Mouse (Mus musculus) hindbrain, postnatal 0 days (tissue): ENCODE results near the gene Nfia. TPM values are rescaled to one million over a fixed set of nuclear protein-coding genes. Genes with fewer than 3 reads are reported as not detected.

Experiments
- ATAC-seq: fragments of 200-750 bp; cut with Nextera tagmentation; 2 replicates; pipeline ENCODE4 v1.8.0; 2017; ENCODE audit warnings: mild to moderate bottlenecking, moderate TSS enrichment, moderate library complexity
- DNase-seq: peaks from one replicate; pipeline ENCODE4 v3.0.0-alpha.2; 2015; ENCODE audit warnings: low spot score
- H3K27ac ChIP-seq: fragments of 300-500 bp; sonication (generic); 2 replicates; pipeline ENCODE4 v1.5.1; 2014; ENCODE audit warnings: mild to moderate bottlenecking
- H3K27me3 ChIP-seq: fragments of 300-500 bp; sonication (generic); 2 replicates; pipeline ENCODE4 v1.6.1; 2014; ENCODE audit warnings: low read length, mixed read lengths; ENCODE audit not compliant: insufficient read depth
- H3K36me3 ChIP-seq: fragments of 300-500 bp; sonication (generic); 2 replicates; pipeline ENCODE4 v1.6.1; 2014; ENCODE audit warnings: low read length, mixed read lengths; ENCODE audit not compliant: insufficient read depth
- H3K4me1 ChIP-seq: fragments of 300-500 bp; sonication (generic); 2 replicates; pipeline ENCODE4 v1.6.1; 2014; ENCODE audit warnings: antibody characterized with exemption, low read length, mixed read lengths; ENCODE audit not compliant: insufficient read depth
- H3K4me2 ChIP-seq: fragments of 300-500 bp; sonication (generic); 2 replicates; pipeline ENCODE4 v1.6.1; 2014; ENCODE audit warnings: low read depth, mild to moderate bottlenecking, low read length, moderate library complexity, mixed read lengths
- H3K4me3 ChIP-seq: fragments of 300-500 bp; sonication (generic); 2 replicates; pipeline ENCODE4 v1.5.1; 2014; ENCODE audit warnings: low read length
- H3K9ac ChIP-seq: fragments of 300-500 bp; sonication (generic); replicated peaks from 2 replicates; pipeline ENCODE4 v1.6.1; 2014; ENCODE audit warnings: mild to moderate bottlenecking, low read length, moderate library complexity, mixed read lengths
- H3K9me3 ChIP-seq: fragments of 300-500 bp; sonication (generic); 2 replicates; pipeline ENCODE4 v1.6.1; 2016; ENCODE audit warnings: low read length, mixed read lengths
- CTCF ChIP-seq: IDR thresholded peaks from 2 replicates; pipeline ENCODE4 v1.5.1; 2016; ENCODE audit warnings: antibody characterized with exemption, control low read depth, low read depth
- WGBS: fragments of 180-500 bp; shearing (Covaris S2); extraction: QIAGEN DNeasy Blood & Tissue Kit; methylation state at CpG from one replicate; pipeline ENCODE4 v1.1.7; 2014; 5-methylcytosine and 5-hydroxymethylcytosine counted together
- polyA plus RNA-seq: library from polyadenylated mRNA; unstranded; fragments of >200 nt; fragmentation: Nextera tagmentation; extraction: Ambion mirVana; gene quantifications from 2 replicates; pipeline ENCODE4 v1.2.1, GENCODE M21; 2015
- total RNA-seq: library from RNA; depleted of rRNA; stranded (reverse); fragments of >200 nt; gene quantifications from 2 replicates; pipeline ENCODE4 v1.2.3, GENCODE M21; 2014

Nfia gene
- total and polyA plus RNA-seq, 2 experiments from 2014 or later: 71.0 to 97.2 TPM

DNA sequence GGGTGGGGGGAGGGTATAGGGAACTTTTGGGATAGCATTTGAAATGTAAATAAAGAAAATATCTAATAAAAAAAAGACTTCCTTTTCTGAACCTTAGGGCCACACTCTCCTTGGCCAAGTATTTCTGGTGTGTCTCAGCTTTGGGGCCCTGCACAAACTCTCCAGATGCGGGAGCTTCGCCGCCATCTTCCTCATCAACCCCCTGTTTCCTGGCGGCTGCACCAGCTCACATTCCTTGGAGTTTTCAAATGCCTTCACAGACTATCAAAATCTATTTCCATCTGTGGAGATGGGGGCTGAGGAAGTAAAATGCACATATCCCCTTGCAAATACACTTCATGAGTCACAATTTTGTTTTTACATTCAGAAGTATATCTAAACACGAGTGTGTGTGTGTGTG lies 75.1 kb downstream of the Nfia start:
- no peaks in the 10 kb centered on the region for H3K27me3 ChIP-seq
- DNase-seq: no peak

DNA sequence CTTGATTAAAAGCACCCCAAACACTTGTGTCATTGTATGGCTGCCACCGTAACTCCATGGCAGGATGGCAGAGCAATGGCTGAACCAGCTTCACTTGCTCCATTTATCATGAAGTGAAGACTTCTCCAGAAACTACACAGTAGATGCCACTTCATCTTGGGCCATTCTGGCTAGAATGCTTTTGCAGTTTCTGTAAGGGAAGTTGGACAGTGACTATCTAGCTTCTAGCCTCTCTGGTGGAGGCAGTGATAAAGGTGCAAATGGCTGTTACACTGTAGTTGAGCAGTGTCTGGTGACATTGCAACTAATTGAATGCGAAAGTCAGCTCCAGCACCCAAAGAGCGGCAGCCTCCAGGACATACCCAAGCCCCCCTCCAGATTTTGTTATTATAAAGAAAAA lies 78.5 kb downstream of the Nfia start:
- ATAC-seq (no peak), DNase-seq (no peak)
- Histone ChIP-seq H3K4me2 (no peak overlapping the region), H3K27ac (no peak overlapping the region), H3K9me3 (no peaks in the 10 kb centered on the region), H3K27me3 (no peaks in the 10 kb centered on the region), H3K9ac (no peak overlapping the region), H3K4me1 (no peaks in the 10 kb centered on the region), H3K4me3 (no peak overlapping the region), H3K36me3 (no peaks in the 10 kb centered on the region)
- WGBS: 89% methylated on average over 3 of the region's 3 CpGs
- TF ChIP-seq CTCF: no peak

More for the DNA sequence above, 75.1 kb downstream of the Nfia start:
- H3K27ac ChIP-seq: no peak overlapping the region
- no peaks in the 10 kb centered on the region for H3K9me3 ChIP-seq
- no peak for ATAC-seq
- no peak overlapping the region for H3K9ac ChIP-seq
- TF ChIP-seq CTCF: no peak
- H3K4me1 ChIP-seq: peaks cover 6% of the 10 kb centered on the region
- H3K4me2 ChIP-seq: no peak overlapping the region
- H3K4me3 ChIP-seq: no peak overlapping the region
- H3K36me3 ChIP-seq: no peaks in the 10 kb centered on the region
- WGBS: 93% methylated on average over 5 of the region's 5 CpGs

DNA sequence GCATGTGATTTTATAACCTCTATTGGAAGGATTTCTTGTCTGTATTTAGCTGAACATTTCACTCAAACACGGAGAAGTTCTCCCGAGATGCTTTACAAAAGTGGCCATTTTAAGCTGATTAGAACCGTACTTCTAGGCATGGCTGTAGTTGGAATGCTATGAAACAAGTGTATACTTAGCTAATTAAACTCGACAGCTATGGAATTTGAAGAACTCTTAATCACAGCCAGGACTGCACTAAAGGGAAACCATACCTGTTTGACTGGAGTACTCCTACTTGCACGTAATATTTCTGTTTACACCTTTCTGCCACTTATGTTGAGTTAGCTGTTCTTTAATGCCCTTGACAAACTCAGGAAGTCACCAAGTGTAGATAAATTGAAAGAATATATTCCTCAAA lies 79.2 kb downstream of the Nfia start:
- 82% methylated on average over 5 of the region's 5 CpGs for WGBS
- no peaks in the 10 kb centered on the region for H3K9me3 ChIP-seq
- no peaks in the 10 kb centered on the region for H3K27me3 ChIP-seq
- no peak overlapping the region for H3K27ac ChIP-seq
- H3K4me1 ChIP-seq: no peaks in the 10 kb centered on the region
- ATAC-seq (no peak), DNase-seq (no peak)
- no peaks in the 10 kb centered on the region for H3K36me3 ChIP-seq
- no peak overlapping the region for H3K4me2 ChIP-seq
- H3K4me3 ChIP-seq: no peak overlapping the region
- no peak overlapping the region for H3K9ac ChIP-seq
- TF ChIP-seq CTCF: no peak

DNA sequence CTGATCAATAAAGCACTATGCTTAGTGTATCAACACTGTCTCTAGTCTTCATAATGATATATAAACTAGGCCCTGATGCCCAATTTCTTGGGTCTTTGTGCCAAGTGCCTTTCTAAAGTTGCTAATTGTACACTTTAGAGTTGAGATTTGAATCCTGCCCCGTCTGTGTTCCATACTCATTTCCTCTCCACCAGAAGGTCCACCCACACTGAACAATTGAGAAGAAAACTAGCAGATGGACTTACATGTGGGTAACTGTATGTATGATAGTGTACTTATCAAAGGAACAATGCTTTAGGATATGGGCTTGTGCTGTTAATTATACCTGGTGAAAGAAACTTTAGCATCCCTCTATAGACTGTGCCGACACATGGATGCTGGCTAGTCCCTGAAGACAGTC lies 80.1 kb downstream of the Nfia start:
- DNase-seq: no peak
- WGBS: 90% methylated on average over 2 of the region's 2 CpGs
- H3K4me2 ChIP-seq: no peak overlapping the region
- no peak overlapping the region for H3K9ac ChIP-seq
- H3K4me1 ChIP-seq: no peaks in the 10 kb centered on the region
- ATAC-seq: no peak
- H3K27me3 ChIP-seq: no peaks in the 10 kb centered on the region
- H3K27ac ChIP-seq: no peak overlapping the region
- no peak for TF ChIP-seq CTCF
- no peaks in the 10 kb centered on the region for H3K9me3 ChIP-seq
- no peak overlapping the region for H3K4me3 ChIP-seq
- no peaks in the 10 kb centered on the region for H3K36me3 ChIP-seq

DNA sequence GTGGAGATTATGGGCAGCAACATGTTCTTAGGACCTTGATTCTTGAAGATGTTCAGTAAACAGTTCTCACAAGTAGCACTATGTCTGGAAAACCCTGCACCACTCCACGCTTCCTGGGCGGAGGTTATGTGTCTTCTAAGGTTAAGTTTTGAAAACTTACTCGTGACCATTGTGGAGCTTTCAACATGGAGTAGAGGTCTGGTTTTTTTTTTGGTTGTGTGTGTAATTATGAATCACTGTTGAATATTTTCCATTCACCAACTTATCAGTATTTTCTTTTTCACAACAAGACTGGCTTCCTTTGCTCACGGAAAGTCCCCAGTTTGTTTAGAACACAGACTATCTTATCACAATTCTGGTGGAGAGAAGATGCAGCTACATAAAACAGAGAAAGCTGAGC lies 82.2 kb downstream of the Nfia start:
- WGBS: 92% methylated on average over 4 of the region's 4 CpGs
- no peak for ATAC-seq
- H3K9ac ChIP-seq: no peak overlapping the region

DNA sequence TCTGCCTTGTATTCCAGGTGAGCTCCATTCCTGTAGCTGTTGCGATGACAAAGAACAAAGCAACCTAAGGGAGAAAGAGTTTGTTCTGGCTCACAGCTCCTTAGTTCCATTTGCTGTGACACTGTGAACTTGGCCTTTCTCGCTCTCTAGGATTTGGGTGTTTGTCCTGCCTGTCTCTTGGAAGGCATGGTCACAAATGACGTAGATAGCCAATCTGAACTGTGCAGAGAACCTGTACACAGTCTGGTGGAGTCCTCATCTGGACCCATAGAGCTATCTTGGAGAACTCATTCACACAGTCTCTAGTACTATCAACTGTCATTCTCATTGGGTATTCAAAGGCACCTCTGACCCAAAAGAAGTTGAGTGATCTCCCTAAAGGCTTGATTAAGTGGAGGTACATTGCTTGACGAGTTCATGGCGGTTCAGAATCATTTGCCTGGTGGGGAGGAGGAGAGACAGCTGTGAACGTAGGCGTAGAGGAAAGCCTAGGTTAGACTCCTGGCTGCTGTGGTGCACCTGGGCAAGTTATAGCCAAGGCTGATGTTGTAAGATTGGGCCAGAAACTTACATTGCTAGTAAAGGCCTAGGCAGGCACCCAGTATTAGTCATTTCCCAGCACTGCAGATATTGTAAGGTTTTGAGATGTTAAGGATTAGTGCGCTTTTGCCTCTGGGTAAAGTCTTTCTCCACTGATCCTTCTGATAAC lies 83.3 kb downstream of the Nfia start:
- Histone ChIP-seq H3K4me1 (no peaks in the 10 kb centered on the region), H3K4me3 (no peak overlapping the region), H3K4me2 (no peak overlapping the region), H3K9me3 (no peaks in the 10 kb centered on the region), H3K36me3 (no peaks in the 10 kb centered on the region), H3K9ac (no peak overlapping the region), H3K27me3 (no peaks in the 10 kb centered on the region), H3K27ac (no peak overlapping the region)
- 94% methylated on average over 8 of the region's 8 CpGs for WGBS
- DNase-seq (no peak), ATAC-seq (no peak)
- TF ChIP-seq CTCF: no peak

More for the DNA sequence above, 82.2 kb downstream of the Nfia start:
- no peak overlapping the region for H3K4me3 ChIP-seq
- no peak for DNase-seq
- no peak overlapping the region for H3K4me2 ChIP-seq
- H3K36me3 ChIP-seq: no peaks in the 10 kb centered on the region
- H3K27ac ChIP-seq: no peak overlapping the region
- no peaks in the 10 kb centered on the region for H3K9me3 ChIP-seq
- no peaks in the 10 kb centered on the region for H3K27me3 ChIP-seq
- H3K4me1 ChIP-seq: no peaks in the 10 kb centered on the region
- no peak for TF ChIP-seq CTCF

DNA sequence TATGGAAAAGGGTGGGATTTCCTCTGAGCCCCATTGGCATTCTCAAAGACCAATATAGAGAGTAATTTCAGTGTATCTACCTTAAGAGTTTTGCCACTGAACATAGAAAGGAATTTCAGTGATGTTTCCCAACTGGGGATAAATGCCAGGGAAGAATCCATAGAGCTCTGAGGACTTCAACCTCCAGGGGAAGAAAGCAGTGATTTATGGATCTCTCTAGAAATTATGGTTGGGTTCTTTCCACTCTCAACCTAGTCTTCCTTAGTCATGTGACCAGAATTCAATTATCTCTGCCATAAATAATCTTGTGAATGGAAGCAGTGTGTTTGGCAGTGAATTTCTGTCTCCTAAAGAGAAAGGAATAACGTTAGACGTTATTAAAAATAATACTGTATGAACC lies 85.0 kb downstream of the Nfia start:
- no peak overlapping the region for H3K4me2 ChIP-seq
- H3K9me3 ChIP-seq: no peaks in the 10 kb centered on the region
- H3K4me3 ChIP-seq: no peak overlapping the region
- WGBS: 63% methylated on average over 2 of the region's 2 CpGs
- H3K4me1 ChIP-seq: no peaks in the 10 kb centered on the region
- no peaks in the 10 kb centered on the region for H3K36me3 ChIP-seq
- no peaks in the 10 kb centered on the region for H3K27me3 ChIP-seq
- ATAC-seq (no peak), DNase-seq (no peak)
- no peak overlapping the region for H3K27ac ChIP-seq
- no peak for TF ChIP-seq CTCF
- H3K9ac ChIP-seq: no peak overlapping the region
